Mouse (Mus musculus): ENCODE measurements around the gene Sprtn. TPM values are rescaled to one million over a fixed set of nuclear protein-coding genes. Genes with fewer than 3 reads are reported as not detected.

Gene Sprtn
- polyA plus RNA-seq, 1 experiment: 9.5 TPM

DNA sequence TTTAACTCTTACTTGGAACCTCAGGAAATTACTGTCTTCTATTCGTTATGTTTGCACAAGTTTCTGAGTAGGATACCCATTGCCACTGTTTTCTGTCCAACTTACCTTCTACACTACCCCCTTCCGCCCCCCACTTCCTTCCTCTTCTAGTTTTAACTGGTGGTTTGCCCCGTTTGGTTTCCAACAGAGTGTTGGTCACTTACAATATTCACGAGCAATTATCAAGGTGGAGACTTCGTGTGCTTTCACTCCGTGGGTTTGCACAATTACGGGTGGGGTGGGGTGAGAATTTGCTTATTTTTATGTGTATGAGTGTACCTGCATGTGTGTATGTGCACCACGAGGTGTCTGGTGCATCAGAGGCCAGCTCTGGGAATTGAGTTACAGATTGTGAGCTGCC is 34.0 kb upstream of the Sprtn start:
- H3K4me3 ChIP-seq (ENCODE audit: insufficient read depth, low read depth, low read length): peak overlapping the region; percentile 98
- TF ChIP-seq POLR2A (IDR thresholded peaks at IDR 0.05; ENCODE audit: low read depth, low read length): no peak
- TF ChIP-seq CTCF (conservative IDR thresholded peaks at IDR 0.05; ENCODE audit: insufficient read depth, insufficient read length, low read depth, low read length): no peak
- DNase-seq: no peak
- peaks cover 5% of the 10 kb centered on the region; the same call in 1 of the 2 replicates for H3K4me1 ChIP-seq (ENCODE audit: control insufficient read depth, insufficient read depth, low read length)
- no peak overlapping the region for H3K27ac ChIP-seq (ENCODE audit: insufficient read depth, low read depth, low read length)
- H3K36me3 ChIP-seq (ENCODE audit: control insufficient read depth, insufficient read depth, low read length): no peaks in the 10 kb centered on the region; the same call in 1 of the 2 replicates
- WGBS: 7% methylated on average over 8 of the region's 8 CpGs
- H3K27me3 ChIP-seq (replicated peaks; ENCODE audit: control insufficient read depth, insufficient read depth, low read length): no peaks in the 10 kb centered on the region

- WGBS: 70% methylated on average over 3 of the region's 3 CpGs
These were observed 31.0 kb upstream of the Sprtn start for GRCm38 (mm10) chr8:124866669-124867068.

GRCm38 (mm10) chr8:124867126-124867525 is 30.6 kb upstream of the Sprtn start:
- H3K36me3 ChIP-seq (ENCODE audit: control insufficient read depth, insufficient read depth, low read length): no peaks in the 10 kb centered on the region
- TF ChIP-seq POLR2A (IDR thresholded peaks at IDR 0.05; ENCODE audit: low read depth, low read length): no peak
- no peak for TF ChIP-seq CTCF (conservative IDR thresholded peaks at IDR 0.05; ENCODE audit: insufficient read depth, insufficient read length, low read depth, low read length)
- no peak overlapping the region for H3K27ac ChIP-seq (ENCODE audit: insufficient read depth, low read depth, low read length)
- no peak for DNase-seq
- no peaks in the 10 kb centered on the region for H3K27me3 ChIP-seq (replicated peaks; ENCODE audit: control insufficient read depth, insufficient read depth, low read length)
- H3K4me3 ChIP-seq (ENCODE audit: insufficient read depth, low read depth, low read length): no peak overlapping the region
- WGBS: 49% methylated on average over 2 of the region's 2 CpGs
- H3K4me1 ChIP-seq (ENCODE audit: control insufficient read depth, insufficient read depth, low read length): peaks cover 5% of the 10 kb centered on the region; the same call in 1 of the 2 replicates

More at GRCm38 (mm10) chr8:124866669-124867068, 31.0 kb upstream of the Sprtn start:
- Histone ChIP-seq H3K4me3 (ENCODE audit: insufficient read depth, low read depth, low read length) (no peak overlapping the region), H3K36me3 (ENCODE audit: control insufficient read depth, insufficient read depth, low read length) (no peaks in the 10 kb centered on the region), H3K4me1 (ENCODE audit: control insufficient read depth, insufficient read depth, low read length) (peaks cover 5% of the 10 kb centered on the region; the same call in 1 of the 2 replicates), H3K27me3 (replicated peaks; ENCODE audit: control insufficient read depth, insufficient read depth, low read length) (no peaks in the 10 kb centered on the region), H3K27ac (ENCODE audit: insufficient read depth, low read depth, low read length) (no peak overlapping the region)
- DNase-seq: no peak
- TF ChIP-seq CTCF (conservative IDR thresholded peaks at IDR 0.05; ENCODE audit: insufficient read depth, insufficient read length, low read depth, low read length): no peak
- TF ChIP-seq POLR2A (IDR thresholded peaks at IDR 0.05; ENCODE audit: low read depth, low read length): no peak

DNA sequence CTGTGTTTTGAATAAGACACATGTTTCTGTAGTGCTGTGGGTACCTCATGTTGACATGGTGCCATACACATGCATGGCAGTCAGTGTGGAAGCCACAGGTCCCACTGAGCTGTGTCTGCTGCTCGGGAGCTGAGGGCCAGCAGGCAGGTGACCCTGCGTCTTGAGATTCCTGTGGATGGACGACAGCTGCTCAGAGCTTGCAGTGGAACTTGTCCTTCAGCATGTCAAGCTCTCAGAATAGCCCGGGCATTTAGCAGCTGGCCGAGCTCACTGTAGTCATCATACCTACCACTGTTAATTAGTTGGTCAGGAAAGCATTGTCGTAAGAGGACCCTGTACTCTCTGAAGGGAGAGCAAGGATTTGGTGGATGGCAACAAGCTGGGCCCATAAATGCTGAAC is 28.0 kb upstream of the Sprtn start:
- no peak for DNase-seq
- Histone ChIP-seq H3K4me3 (ENCODE audit: insufficient read depth, low read depth, low read length) (no peak overlapping the region), H3K4me1 (ENCODE audit: control insufficient read depth, insufficient read depth, low read length) (no peaks in the 10 kb centered on the region), H3K27me3 (replicated peaks; ENCODE audit: control insufficient read depth, insufficient read depth, low read length) (no peaks in the 10 kb centered on the region), H3K27ac (ENCODE audit: insufficient read depth, low read depth, low read length) (no peak overlapping the region), H3K36me3 (ENCODE audit: control insufficient read depth, insufficient read depth, low read length) (no peaks in the 10 kb centered on the region)
- TF ChIP-seq POLR2A (IDR thresholded peaks at IDR 0.05; ENCODE audit: low read depth, low read length) (no peak), CTCF (conservative IDR thresholded peaks at IDR 0.05; ENCODE audit: insufficient read depth, insufficient read length, low read depth, low read length) (no peak)
- 56% methylated on average over 6 of the region's 6 CpGs for WGBS

DNA sequence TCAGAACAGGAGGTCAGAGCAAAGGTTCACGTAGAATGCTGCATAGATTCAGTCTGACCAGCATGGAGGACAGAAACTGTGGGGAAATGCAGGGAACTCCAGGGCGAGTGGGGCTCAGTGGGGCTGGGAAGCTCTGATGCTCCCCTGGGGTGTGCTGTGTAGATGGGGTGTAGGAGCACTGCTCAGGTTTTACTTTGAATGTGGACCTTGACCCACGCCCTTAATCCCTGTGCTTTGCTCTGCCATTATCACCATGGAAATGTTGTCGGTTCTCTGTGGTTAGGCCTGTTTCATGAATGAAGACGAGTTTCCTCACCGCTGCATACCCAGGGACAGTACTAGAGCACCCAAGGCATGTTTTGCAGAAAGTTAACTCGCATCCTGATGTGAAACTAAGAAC is 26.2 kb upstream of the Sprtn start:
- DNase-seq: no peak
- WGBS: 85% methylated on average over 7 of the region's 7 CpGs
- Histone ChIP-seq H3K27ac (ENCODE audit: insufficient read depth, low read depth, low read length) (no peak overlapping the region), H3K4me1 (ENCODE audit: control insufficient read depth, insufficient read depth, low read length) (no peaks in the 10 kb centered on the region), H3K4me3 (ENCODE audit: insufficient read depth, low read depth, low read length) (no peak overlapping the region), H3K27me3 (replicated peaks; ENCODE audit: control insufficient read depth, insufficient read depth, low read length) (no peaks in the 10 kb centered on the region), H3K36me3 (ENCODE audit: control insufficient read depth, insufficient read depth, low read length) (no peaks in the 10 kb centered on the region)
- no peak for TF ChIP-seq CTCF (conservative IDR thresholded peaks at IDR 0.05; ENCODE audit: insufficient read depth, insufficient read length, low read depth, low read length)
- no peak for TF ChIP-seq POLR2A (IDR thresholded peaks at IDR 0.05; ENCODE audit: low read depth, low read length)

- Histone ChIP-seq H3K36me3 (ENCODE audit: control insufficient read depth, insufficient read depth, low read length) (no peaks in the 10 kb centered on the region), H3K27me3 (replicated peaks; ENCODE audit: control insufficient read depth, insufficient read depth, low read length) (no peaks in the 10 kb centered on the region), H3K4me1 (ENCODE audit: control insufficient read depth, insufficient read depth, low read length) (no peaks in the 10 kb centered on the region), H3K27ac (ENCODE audit: insufficient read depth, low read depth, low read length) (no peak overlapping the region), H3K4me3 (ENCODE audit: insufficient read depth, low read depth, low read length) (no peak overlapping the region)
- no peak for TF ChIP-seq POLR2A (IDR thresholded peaks at IDR 0.05; ENCODE audit: low read depth, low read length)
- TF ChIP-seq CTCF (conservative IDR thresholded peaks at IDR 0.05; ENCODE audit: insufficient read depth, insufficient read length, low read depth, low read length): no peak
- 96% methylated on average over 7 of the region's 7 CpGs for WGBS
- no peak for DNase-seq
These were observed 25.6 kb upstream of the Sprtn start for GRCm38 (mm10) chr8:124872081-124872480.

DNA sequence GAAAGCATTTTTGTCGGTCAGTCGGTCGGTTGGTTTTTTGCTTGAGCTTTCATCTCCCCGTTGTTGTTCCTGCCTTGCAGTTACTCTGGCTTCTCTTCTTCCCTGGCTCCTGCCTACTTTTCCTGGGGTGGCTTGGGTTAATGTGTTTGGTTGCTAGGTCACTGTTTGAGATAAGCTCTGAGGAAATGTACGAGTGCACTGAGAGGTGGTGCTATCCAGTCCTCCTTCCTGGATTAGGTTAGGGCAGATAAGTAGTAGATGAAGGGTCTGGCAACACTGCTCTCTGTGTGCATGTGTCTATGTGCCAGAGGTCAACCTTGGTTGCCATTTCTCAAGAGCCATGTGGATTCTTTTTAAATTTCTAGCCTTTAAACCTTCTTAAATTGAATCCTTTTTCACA is 25.0 kb upstream of the Sprtn start:
- Histone ChIP-seq H3K4me3 (ENCODE audit: insufficient read depth, low read depth, low read length) (no peak overlapping the region), H3K36me3 (ENCODE audit: control insufficient read depth, insufficient read depth, low read length) (no peaks in the 10 kb centered on the region; the same call in 1 of the 2 replicates), H3K27me3 (replicated peaks; ENCODE audit: control insufficient read depth, insufficient read depth, low read length) (no peaks in the 10 kb centered on the region), H3K4me1 (ENCODE audit: control insufficient read depth, insufficient read depth, low read length) (no peaks in the 10 kb centered on the region), H3K27ac (ENCODE audit: insufficient read depth, low read depth, low read length) (no peak overlapping the region)
- WGBS: 86% methylated on average over 5 of the region's 5 CpGs
- TF ChIP-seq CTCF (conservative IDR thresholded peaks at IDR 0.05; ENCODE audit: insufficient read depth, insufficient read length, low read depth, low read length): no peak
- no peak for TF ChIP-seq POLR2A (IDR thresholded peaks at IDR 0.05; ENCODE audit: low read depth, low read length)
- no peak for DNase-seq
